Mouse (Mus musculus) bone marrow macrophage, adult 2 months (primary cell): Measurements from ENCODE around the gene Awat2. TPM values are rescaled to one million over a fixed set of nuclear protein-coding genes. Genes with fewer than 3 reads are reported as not detected.

Experiments used
- H3K27ac ChIP-seq: 2 replicates; pipeline ENCODE4 v1.5.1; 2012; ENCODE audit warnings: low read depth, low read length; ENCODE audit not compliant: insufficient read depth
- H3K4me1 ChIP-seq: 2 replicates; pipeline ENCODE4 v1.6.1; 2012; ENCODE audit warnings: low read length; ENCODE audit not compliant: control insufficient read depth, insufficient read depth
- H3K4me3 ChIP-seq: 2 replicates; pipeline ENCODE4 v1.5.1; 2012; ENCODE audit warnings: mild to moderate bottlenecking, low read length, moderate library complexity; ENCODE audit not compliant: insufficient read depth
- CTCF ChIP-seq: IDR thresholded peaks from 2 replicates; pipeline ENCODE4 v1.5.1; 2012; ENCODE audit warnings: low read depth, mild to moderate bottlenecking, low read length, moderate library complexity
- POLR2A ChIP-seq: IDR thresholded peaks from 2 replicates; pipeline ENCODE4 v1.6.1; 2012; ENCODE audit warnings: mild to moderate bottlenecking, low read depth, low read length, borderline replicate concordance
- polyA plus RNA-seq: library from polyadenylated mRNA; stranded (reverse); fragments of >200 nt; gene quantifications from 2 replicates; pipeline ENCODE4 v1.2.4, GENCODE M21; 2012; ENCODE audit not compliant: missing spikeins, insufficient read depth, insufficient read length

Gene Awat2
- polyA plus RNA-seq, 1 experiment = not detected

DNA sequence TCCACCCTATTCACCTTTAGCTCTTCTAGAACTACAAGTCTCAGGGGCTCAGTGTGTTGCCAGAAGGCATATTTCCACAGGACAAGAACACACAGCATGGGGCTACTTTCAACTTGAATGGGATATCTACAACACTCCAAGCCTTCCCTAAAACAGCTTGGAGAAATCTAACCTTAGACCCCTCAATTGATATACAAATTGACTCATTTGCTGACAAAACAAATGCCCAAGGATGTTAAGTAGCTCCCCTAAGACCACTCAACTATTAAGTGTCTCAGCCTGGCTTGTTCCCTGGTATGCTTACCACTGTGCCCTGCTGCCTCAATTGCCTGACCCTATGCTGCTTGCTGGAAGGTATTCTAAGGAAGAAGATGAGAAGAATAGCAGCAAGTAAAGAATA is 41.6 kb downstream of the Awat2 start:
- Histone ChIP-seq H3K4me1 (no peaks in the 10 kb centered on the region), H3K27ac (no peak overlapping the region), H3K4me3 (no peak overlapping the region)
- TF ChIP-seq POLR2A (no peak), CTCF (no peak)

- Histone ChIP-seq H3K4me1 (no peaks in the 10 kb centered on the region), H3K27ac (no peak overlapping the region), H3K4me3 (no peak overlapping the region)
- TF ChIP-seq POLR2A = no peak
- no peak for TF ChIP-seq CTCF
Measured at GRCm38 (mm10) chrX:100395026-100395425, 47.5 kb downstream of the Awat2 start.

DNA sequence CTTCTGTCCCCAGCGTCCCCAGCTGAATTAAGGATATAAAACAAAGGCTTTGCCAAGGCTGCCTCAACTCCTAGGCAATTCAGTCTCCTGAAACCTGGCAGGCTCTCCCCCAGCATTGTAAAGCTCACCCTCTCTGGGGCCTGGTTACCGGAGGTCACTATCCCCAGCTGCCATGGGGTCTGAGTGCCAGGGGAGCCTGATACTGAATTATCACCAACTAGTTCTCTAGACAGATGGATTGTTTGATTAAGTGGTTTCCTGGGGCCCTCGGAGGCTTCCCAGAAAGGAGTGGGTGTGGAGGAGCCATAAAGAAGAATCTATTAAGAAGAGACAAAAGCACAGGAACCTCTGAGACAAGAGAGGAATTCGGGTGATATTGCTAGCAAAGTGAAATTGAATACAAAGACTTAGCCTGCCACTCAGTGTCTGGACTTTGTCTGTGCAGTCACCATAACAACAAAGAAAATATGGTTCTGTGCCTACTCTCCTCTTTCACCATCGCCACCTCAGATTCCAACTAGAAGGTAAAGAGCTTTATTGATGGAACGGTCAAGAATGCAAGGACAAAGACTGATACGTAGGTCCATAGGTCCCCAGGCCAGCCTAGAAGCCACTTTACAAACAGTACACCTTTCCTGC is 48.2 kb downstream of the Awat2 start:
- Histone ChIP-seq H3K4me1 (no peaks in the 10 kb centered on the region), H3K27ac (no peak overlapping the region), H3K4me3 (no peak overlapping the region)
- TF ChIP-seq POLR2A = no peak
- no peak for TF ChIP-seq CTCF

DNA sequence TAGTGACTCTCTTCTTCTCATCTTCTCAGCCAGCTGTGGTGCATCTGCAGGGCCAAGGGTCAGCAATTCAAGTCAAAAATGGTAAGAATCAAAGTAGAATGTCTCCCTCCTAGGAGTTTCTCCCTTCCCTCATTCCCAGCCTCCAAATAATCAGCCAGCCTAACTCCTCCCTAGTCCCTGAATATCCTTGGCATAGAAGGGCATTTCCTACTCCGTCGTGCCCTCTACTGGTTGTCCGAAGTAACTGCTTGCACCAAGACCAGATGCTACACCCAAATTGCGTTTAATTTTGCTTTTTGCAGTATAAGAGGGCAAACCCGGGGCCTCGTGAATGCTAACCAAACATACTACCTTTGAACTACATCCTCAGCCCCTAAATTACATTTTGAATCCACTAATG is 50.2 kb downstream of the Awat2 start:
- Histone ChIP-seq H3K4me1 (no peaks in the 10 kb centered on the region), H3K27ac (no peak overlapping the region), H3K4me3 (no peak overlapping the region)
- TF ChIP-seq POLR2A (no peak), CTCF (no peak)

- no peak overlapping the region for H3K4me3 ChIP-seq
- no peak overlapping the region for H3K27ac ChIP-seq
- no peaks in the 10 kb centered on the region for H3K4me1 ChIP-seq
- no peak for TF ChIP-seq CTCF
- no peak for TF ChIP-seq POLR2A
Measured at GRCm38 (mm10) chrX:100389887-100390286, 52.6 kb downstream of the Awat2 start.

- Histone ChIP-seq H3K27ac (no peak overlapping the region), H3K4me1 (no peaks in the 10 kb centered on the region)
- no peak for TF ChIP-seq CTCF
- TF ChIP-seq POLR2A = no peak
Measured at GRCm38 (mm10) chrX:100356974-100357373, 85.5 kb downstream of the Awat2 start.

More at GRCm38 (mm10) chrX:100356974-100357373, 85.5 kb downstream of the Awat2 start:
- H3K4me3 ChIP-seq = no peak overlapping the region

Other genes starting within 250 kb of the Awat2 start
- gene Otud6a, start 13.7 kb downstream of the Awat2 start, polyA plus RNA-seq = not detected in 2 replicates
- gene Igbp1, start 51.6 kb upstream of the Awat2 start, polyA plus RNA-seq = 82.8 and 83.9 TPM in 2 replicates
- not detected in 2 replicates for gene Dgat2l6, start 82.1 kb upstream of the Awat2 start, polyA plus RNA-seq
- gene Awat1, start 129.5 kb upstream of the Awat2 start, polyA plus RNA-seq = not detected in 2 replicates
- not detected in 2 replicates for gene P2ry4, start 152.2 kb upstream of the Awat2 start, polyA plus RNA-seq
- gene Arr3, start 162.8 kb upstream of the Awat2 start, polyA plus RNA-seq = not detected in 2 replicates
- gene Kif4, start 183.0 kb upstream of the Awat2 start, polyA plus RNA-seq = 9.0 and 13.4 TPM in 2 replicates
- 28.8 and 29.7 TPM in 2 replicates for gene Pdzd11, start 183.9 kb upstream of the Awat2 start, polyA plus RNA-seq